Mouse (Mus musculus) T-helper 1 cell (primary cell): Measurements from ENCODE around the gene Gm9732.
"Not testable (repeated sequence)": the region's sequence is repeated elsewhere in the genome, so short reads cannot be mapped to it uniquely, and the experiment has no call there.

Experiments used
- in situ Hi-C: fragments of 300-600 bp; cut with MboI, MseI; formaldehyde crosslinking; loops from one replicate; pipeline ENCODE4 v1.15.1; 2025; ENCODE audit warnings: high pct_unique_total_duplicates

The Gm9732 gene

GRCm38 (mm10) chr14:43274986-43275511, at the start of gene Gm9732:
Gm9732 (plus strand) TSS chr14:43275036.
- in situ Hi-C loops, result loop anchor here (5.0 to 25.0 kb wide), 2 partner anchors 112 to 213 kb away; no protein-coding TSS in a partner anchor

GRCm38 (mm10) chr14:43235204-43235603, 39.6 kb upstream of the Gm9732 start, which contains the start of gene Gm8122:
Gm8122 (minus strand) TSS chr14:43235304.
- in situ Hi-C loops, result not testable (repeated sequence)

GRCm38 (mm10) chr14:43237769-43238168, 37.1 kb upstream of the Gm9732 start:
- in situ Hi-C loops, result not testable (repeated sequence)

- in situ Hi-C loops, result not testable (repeated sequence)
Measured at GRCm38 (mm10) chr14:43249611-43250170, 25.1 kb upstream of the Gm9732 start.

- in situ Hi-C loops, result not testable (repeated sequence)
Measured at GRCm38 (mm10) chr14:43250549-43251253, 24.1 kb upstream of the Gm9732 start.

- in situ Hi-C loops, result loop anchor here (5.0 kb wide), 1 partner anchor 794 kb away; the partner anchor contains the start of gene Gm8011
Measured at GRCm38 (mm10) chr14:43256511-43256910, 18.3 kb upstream of the Gm9732 start.

GRCm38 (mm10) chr14:43258349-43258748, 16.5 kb upstream of the Gm9732 start, which contains the start of gene Gm8126:
Gm8126 (plus strand) TSS chr14:43258649.
- in situ Hi-C loops, result loop anchor here (5.0 kb wide), 1 partner anchor 796 kb away; the partner anchor contains the start of gene Gm8011

GRCm38 (mm10) chr14:43263421-43263820, 11.4 kb upstream of the Gm9732 start:
- in situ Hi-C loops, result loop anchor here (5.0 kb wide), 1 partner anchor 284 kb away; no protein-coding TSS in a partner anchor

GRCm38 (mm10) chr14:43268521-43269084, 6.2 kb upstream of the Gm9732 start:
- in situ Hi-C loops, result not testable (repeated sequence)

- in situ Hi-C loops, result not testable (repeated sequence)
Measured at GRCm38 (mm10) chr14:43269211-43269610, 5.6 kb upstream of the Gm9732 start.

- in situ Hi-C loops, result not testable (repeated sequence)
Measured at GRCm38 (mm10) chr14:43273161-43273560, 1.7 kb upstream of the Gm9732 start.

- in situ Hi-C loops, result loop anchor here (5.0 to 25.0 kb wide), 2 partner anchors 112 to 213 kb away; no protein-coding TSS in a partner anchor
Measured at GRCm38 (mm10) chr14:43275752-43276151, 916 bp downstream of the Gm9732 start.

- in situ Hi-C loops, result loop anchor here (5.0 to 25.0 kb wide), 2 partner anchors 110 to 215 kb away; no protein-coding TSS in a partner anchor
Measured at GRCm38 (mm10) chr14:43277468-43277867, 2.6 kb downstream of the Gm9732 start.

- in situ Hi-C loops, result loop anchor here (5.0 to 25.0 kb wide), 2 partner anchors 109 to 216 kb away; no protein-coding TSS in a partner anchor
Measured at GRCm38 (mm10) chr14:43278146-43278545, 3.3 kb downstream of the Gm9732 start.

GRCm38 (mm10) chr14:43278681-43279080, 3.8 kb downstream of the Gm9732 start:
- in situ Hi-C loops, result loop anchor here (5.0 to 25.0 kb wide), 2 partner anchors 109 to 216 kb away; no protein-coding TSS in a partner anchor

- in situ Hi-C loops, result loop anchor here (25.0 kb wide), 1 partner anchor 94 kb away; no protein-coding TSS in a partner anchor
Measured at GRCm38 (mm10) chr14:43293503-43293902, 18.7 kb downstream of the Gm9732 start, which contains the start of gene Gm8127. Gm8127 (minus strand) TSS chr14:43293832.

- in situ Hi-C loops, result not testable (repeated sequence)
Measured at GRCm38 (mm10) chr14:43319516-43319915, 44.7 kb downstream of the Gm9732 start.

- in situ Hi-C loops, result loop anchor here (5.0 kb wide), 1 partner anchor 1356 kb away; no protein-coding TSS in a partner anchor
Measured at GRCm38 (mm10) chr14:43328603-43329002, 53.8 kb downstream of the Gm9732 start.

- in situ Hi-C loops, result loop anchor here (5.0 kb wide), 2 partner anchors 1574 to 1699 kb away; no protein-coding TSS in a partner anchor
Measured at GRCm38 (mm10) chr14:43331362-43331880, 56.6 kb downstream of the Gm9732 start.

GRCm38 (mm10) chr14:43337646-43338045, 62.8 kb downstream of the Gm9732 start:
- in situ Hi-C loops, result loop anchor here (5.0 kb wide), 4 partner anchors 260 to 1155 kb away; no protein-coding TSS in a partner anchor

GRCm38 (mm10) chr14:43347711-43348110, 72.9 kb downstream of the Gm9732 start, which contains the start of gene 1700001F09Rik:
1700001F09Rik (minus strand) TSS chr14:43347811.
- in situ Hi-C loops, result not testable (repeated sequence)
